Mouse (Mus musculus) heart, adult 2 months (tissue): ENCODE results near the gene Ascl1.

Source experiments
- EP300 ChIP-seq: fragments of 200-500 bp; IDR thresholded peaks from 2 replicates; pipeline ENCODE4 v1.6.1; 2011; ENCODE audit warnings: low read depth, low read length, control low read depth; ENCODE audit not compliant: insufficient read depth
- POLR2A ChIP-seq: fragments of 200-500 bp; IDR thresholded peaks from 2 replicates; pipeline ENCODE4 v1.6.1; 2011; ENCODE audit warnings: mild to moderate bottlenecking, low read depth, low read length, control low read depth; ENCODE audit not compliant: insufficient read depth

DNA sequence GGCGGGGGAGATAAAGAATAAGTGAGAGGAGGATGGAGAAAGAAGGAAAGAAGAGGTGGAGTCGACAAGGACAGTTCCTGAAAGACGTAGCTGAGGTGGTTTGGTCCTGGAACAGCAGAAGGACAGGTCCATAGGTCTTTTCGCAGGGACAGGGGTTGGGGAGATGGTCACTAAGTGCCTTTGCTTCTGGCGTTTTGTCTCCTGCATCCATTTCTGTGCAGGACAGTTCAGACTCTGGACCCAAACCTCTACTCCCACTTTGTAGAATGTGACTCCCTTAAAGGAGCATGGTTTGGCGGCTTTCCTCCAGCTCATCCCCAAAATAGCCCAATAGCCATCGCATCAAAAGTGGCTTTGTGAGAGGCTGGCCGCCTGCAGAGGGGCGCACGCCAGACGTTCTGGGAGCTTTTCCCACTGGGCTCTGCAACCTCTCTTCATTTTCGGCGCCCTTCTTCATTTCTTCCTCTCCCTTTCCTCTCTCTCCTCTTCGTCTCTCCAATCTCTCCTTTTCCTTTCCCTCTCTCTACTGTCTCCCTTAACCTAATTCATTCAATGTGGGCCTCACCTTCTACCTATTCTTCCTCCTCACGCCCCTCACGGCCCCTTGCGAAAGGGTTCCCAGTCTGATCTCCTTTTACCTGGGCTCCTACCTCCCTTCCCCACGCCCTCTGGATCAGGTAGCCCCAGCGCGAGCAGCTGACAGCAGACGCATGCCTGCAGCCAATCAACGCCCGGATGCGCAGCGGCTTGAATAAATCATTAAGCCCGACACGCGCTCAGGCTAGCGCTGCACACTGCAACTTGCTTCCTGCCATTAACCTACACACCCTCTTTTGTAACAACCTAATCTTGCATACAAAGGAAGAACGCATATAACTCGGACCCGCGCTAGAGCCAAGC is 7.5 kb downstream of the Ascl1 start:
- TF ChIP-seq POLR2A = no peak
- no peak for TF ChIP-seq EP300
